Mouse (Mus musculus) E14TG2a.4 (cell line): ENCODE measurements around the gene Pde7b.

Experiments
- CTCF ChIP-seq: conservative IDR thresholded peaks from 2 replicates; pipeline ENCODE4 v1.5.1; 2014; ENCODE audit warnings: low read length
- NANOG ChIP-seq: IDR thresholded peaks from 2 replicates; pipeline ENCODE4 v1.6.1; 2014; ENCODE audit warnings: borderline replicate concordance, low read length, mixed read lengths
- POU5F1 ChIP-seq: IDR thresholded peaks from 2 replicates; pipeline ENCODE4 v1.6.1; 2014; ENCODE audit warnings: low read length, borderline replicate concordance

DNA sequence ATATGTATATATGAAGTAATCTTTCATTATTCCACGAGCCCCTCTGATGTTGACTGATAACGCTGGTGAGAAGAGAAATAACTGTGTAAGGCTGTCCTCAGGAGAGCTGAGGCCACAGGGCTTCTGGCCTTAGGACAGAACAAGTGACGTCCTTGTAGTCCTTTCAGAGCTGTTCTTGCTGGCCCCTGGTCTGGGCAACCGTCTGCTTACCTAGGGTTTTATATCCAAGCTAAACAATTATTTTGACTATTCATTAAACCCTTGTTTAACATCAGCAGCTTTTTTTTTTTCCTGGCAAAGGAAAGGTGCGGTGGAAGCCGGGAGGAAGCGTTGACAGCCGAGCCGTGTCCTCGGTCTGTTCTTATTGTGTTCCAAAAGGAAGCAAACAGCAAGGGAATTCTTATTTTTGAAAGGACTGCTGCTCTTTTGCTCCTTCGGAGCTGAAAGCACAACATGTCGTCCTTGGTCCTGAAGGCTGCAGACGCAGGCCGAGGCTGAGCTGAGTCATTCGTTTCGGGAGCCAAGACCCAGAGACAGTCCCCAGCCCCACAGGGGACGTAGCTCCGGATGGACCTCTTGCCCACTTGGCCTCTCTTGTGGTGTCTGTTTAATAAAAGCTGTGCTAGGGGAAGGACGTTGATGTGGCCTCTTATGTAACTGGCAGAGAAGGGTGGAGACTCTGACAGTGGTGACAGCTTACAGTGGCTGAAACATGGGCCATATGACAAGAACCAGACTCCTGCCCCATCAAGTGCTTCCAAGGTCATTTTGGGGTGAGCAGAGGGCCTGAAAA, 238.2 kb downstream of the Pde7b start:
- TF ChIP-seq CTCF = no peak
- no peak for TF ChIP-seq POU5F1
- TF ChIP-seq NANOG = no peak
